Mouse (Mus musculus) megakaryocyte, embryonic 14.5 days (primary cell): Measurements from ENCODE around the gene Pik3ap1.

ENCODE experiments used
- FLI1 ChIP-seq: IDR thresholded peaks from 2 replicates; pipeline ENCODE4 v1.6.1; 2012; ENCODE audit warnings: low read length, inconsistent platforms, mixed read lengths
- GATA1 ChIP-seq: IDR thresholded peaks from 3 replicates; pipeline ENCODE4 v1.6.1; 2012; ENCODE audit warnings: mixed read lengths, low read length, inconsistent platforms, borderline replicate concordance

- TF ChIP-seq GATA1 (no peak), FLI1 (no peak)
These were observed 19.3 kb downstream of the Pik3ap1 start for GRCm38 (mm10) chr19:41365570-41365969.
